Mouse (Mus musculus): ENCODE data around the gene Tsen54.

The Tsen54 gene

DNA sequence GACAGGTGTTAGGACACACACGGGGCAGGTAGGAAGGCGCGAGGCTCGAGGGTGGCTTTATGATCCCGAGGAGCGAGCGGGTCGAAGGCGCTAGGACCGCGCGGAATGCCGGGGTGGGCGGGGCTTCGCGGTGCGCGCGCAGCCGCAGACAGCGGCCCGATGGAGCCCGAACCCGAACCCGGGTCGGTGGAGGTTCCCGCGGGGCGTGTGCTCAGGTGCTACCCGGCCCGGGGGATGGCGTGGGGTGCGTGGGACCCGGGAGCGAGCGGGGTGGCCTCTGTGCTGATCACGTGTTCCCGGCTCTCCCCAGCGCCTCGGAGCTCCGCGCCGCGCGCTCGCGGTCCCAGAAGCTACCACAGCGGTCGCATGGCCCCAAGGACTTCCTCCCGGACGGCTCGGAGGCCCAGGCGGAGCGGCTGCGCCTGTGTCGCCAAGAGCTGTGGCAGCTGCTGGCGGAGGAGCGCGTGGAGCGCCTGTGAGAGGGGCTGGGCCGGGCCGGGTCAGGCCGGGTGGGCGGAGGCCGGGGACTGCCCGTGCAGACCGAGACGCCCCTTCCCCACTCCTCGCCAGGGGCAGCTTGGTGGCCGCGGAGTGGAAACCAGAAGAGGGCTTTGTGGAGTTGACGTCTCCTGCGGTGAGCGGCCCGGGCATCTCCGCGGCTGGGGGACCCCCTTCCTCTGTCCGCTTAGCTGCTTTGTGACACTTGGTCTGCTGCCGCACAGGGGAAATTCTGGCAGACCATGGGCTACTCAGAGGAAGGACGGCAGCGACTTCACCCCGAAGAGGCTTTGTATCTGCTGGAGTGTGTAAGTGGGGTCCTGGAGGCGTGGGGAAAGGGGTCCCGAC is at the start of gene Tsen54:
Tsen54 (plus strand) TSS at position 120 of the 846 bp plus-strand sequence.
- DNase-seq (ENCODE audit: low spot score in 2 of 2), result peak; percentile 80 to 87

- DNase-seq (ENCODE audit: low spot score in 2 of 2), result peak; percentile 93 to 96
Observed at GRCm38 (mm10) chr11:115765103-115765606, 49.4 kb upstream of the Tsen54 start, which contains the start of gene Tmem94. Gene Tmem94 (plus strand): TSS chr11:115765433.

GRCm38 (mm10) chr11:115765607-115766141 is 48.9 kb upstream of the Tsen54 start:
- DNase-seq (ENCODE audit: low spot score in 2 of 2), result peak in 1 of 2 experiments; percentile 45

DNA sequence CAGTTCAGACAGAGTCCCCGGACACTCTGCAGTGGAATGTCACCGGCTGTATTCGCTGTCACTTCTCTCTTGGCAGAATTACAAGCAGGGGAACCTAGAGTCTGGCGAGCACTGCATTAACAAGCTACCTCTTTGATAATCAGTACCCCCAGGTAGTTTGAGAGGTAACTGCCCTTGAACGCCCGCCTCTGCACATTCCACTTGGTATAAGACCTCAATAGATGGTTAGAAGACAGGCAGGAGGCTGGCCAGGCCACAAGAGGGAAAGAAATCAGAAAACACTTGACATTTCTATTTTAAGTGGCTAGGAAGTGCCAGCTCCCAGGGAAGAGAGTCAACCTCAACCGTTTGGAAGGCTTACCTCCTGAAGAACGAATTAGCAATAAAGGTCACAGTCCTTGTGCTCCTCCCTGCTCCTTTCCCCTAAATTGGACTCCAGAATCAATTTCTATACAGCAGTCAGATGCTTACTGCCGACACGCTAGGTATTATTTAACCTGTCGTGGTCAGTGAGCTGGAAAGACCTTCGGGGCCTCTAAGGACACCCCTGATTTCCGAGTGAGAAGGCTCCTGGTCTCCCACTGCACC is 48.1 kb upstream of the Tsen54 start:
- peak in 1 of 2 experiments; percentile 19 for DNase-seq (ENCODE audit: low spot score in 2 of 2)

DNA sequence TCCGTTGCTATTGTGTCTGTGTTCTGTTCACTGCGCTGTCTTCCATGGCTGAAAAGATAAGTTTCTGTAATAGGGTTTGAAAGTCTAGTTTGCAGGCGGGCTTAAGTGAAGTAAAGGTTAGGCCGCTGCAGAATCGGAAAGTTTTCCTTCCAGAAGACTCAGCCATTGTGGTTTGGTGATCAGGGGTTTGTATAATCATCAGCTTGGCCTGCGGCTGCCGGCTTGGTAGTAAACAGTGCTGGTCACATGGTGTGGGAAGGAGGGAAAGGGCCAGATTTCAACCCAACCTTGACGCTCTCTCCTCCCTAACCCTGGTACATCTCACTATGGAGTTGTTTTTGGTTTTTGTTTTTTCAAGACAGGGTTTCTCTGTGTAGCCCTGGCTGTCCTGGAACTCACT is 47.5 kb upstream of the Tsen54 start:
- no peak for DNase-seq (ENCODE audit: low spot score in 2 of 2)

DNA sequence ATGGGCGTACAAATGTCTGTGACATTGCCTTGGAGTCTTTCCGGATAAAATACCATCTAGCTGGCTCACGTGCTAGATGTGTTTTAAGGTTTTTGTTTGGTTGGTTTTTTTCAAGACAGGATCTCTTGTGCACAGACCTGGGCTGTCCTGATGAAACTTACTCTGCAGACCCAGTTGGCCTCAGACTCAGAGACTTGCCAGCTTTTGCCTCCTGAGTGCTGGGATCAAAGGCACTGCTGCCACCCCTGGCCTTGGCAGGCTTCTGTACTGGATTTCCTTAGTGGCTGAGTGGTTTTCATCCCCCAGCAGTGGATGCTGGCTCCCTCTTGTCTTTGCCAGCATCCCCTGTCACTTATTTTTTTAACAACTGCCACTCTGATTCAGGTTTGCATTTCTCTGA is 45.6 kb upstream of the Tsen54 start:
- DNase-seq (ENCODE audit: low spot score in 2 of 2), result no peak

- no peak for DNase-seq (ENCODE audit: low spot score in 2 of 2)
Observed at GRCm38 (mm10) chr11:115774653-115775052, 39.9 kb upstream of the Tsen54 start.

DNA sequence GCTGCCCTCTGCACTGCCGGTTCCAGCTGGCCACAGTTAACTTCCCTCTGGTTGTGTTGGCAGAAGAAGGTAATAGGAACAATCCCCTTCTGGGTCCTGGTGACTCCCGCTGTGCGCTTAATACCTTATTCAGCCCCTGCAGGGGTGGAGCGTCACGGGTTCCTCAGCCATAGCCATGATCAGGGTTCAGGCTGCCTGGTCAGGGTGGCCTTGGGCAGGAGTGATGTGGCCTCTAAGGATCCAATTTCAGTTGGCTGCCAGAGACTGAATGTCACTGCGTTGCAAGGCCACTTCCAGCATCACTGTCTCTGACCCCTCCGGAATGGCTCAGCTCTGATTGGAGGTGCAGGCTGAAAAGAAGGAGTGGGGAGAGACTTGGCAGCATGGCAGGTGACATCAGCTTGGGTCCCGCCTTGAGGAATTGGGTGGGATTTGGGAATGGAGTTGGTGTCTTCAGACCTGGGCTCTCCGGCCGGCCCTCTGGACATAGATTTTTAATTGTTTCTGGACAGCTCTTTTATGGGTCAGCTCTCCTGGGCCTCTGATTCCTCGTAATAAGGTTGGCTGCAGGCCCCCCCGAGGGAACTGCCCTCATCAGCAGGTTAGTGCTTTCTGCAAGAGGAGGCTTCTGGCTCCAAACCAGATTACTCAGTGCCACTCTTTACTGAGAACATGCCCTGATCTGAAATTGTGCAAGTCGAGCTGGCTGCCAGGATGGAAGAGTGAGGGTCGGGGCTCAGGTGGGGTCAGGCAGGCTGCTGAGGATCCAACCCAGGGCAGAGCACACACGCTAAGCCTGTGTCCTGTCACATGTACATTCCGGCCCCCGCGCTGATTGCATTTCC is 38.5 kb upstream of the Tsen54 start:
- no peak for DNase-seq (ENCODE audit: low spot score in 2 of 2)

DNA sequence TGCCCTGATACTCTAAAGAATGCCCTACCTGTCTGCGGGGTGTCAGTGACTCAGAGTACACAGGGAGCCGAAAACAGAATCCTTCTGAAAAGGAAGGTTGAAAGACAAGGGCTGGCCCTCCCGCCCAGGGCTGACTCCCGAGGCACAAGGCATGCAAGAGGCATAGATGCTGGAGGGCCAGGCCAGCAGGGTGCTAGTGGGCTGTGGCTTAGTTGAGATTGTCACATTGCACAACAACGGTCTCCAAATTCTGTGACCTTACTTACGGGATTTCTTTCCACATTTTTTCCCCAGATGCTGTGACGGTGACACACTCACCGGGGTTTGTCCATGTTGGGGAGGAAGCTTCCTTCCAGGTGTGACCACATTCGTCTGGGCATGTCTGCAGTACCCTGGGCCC is 37.6 kb upstream of the Tsen54 start:
- DNase-seq (ENCODE audit: low spot score in 2 of 2), result no peak

DNA sequence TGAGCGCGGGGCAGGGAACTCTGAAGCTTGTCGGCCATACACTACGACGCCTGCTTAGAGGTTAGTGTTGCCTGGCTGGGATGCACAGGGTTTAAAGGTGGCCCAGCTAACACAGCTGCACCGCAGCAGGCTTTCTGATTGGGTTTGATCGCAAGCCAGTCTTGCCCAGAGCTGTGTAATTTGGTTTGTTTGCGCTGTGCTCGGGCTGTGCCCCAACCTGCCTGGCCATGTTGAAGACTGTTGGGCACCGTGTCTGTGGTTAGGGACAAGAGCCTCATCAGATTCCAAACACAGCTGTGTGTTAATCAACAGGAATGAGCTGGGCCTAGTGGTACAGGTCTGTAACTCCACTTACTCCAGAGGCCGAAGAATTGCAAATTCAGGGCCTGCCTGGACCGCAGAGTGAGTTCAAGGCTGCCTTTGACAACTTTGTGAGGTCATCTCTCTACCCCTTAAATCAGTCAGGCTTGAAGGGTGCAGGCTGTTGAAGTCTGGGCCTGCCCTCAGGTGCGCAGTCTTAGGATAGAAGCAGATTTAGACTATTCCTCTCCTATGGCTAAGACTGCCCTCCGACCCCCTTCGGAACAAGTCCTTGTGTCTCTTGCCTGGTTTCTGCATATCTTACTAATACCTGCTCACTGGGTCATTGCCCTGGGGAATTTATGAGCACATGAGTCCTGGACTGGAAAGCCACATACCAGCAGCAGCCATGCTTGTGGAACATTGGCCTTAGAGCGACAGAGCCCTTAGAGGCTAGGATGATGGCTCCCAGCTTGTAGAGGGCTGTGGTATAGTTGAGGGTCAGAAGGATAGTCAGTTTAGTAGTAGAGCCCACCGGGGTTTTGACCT is 36.8 kb upstream of the Tsen54 start:
- DNase-seq (ENCODE audit: low spot score in 2 of 2), result peak; percentile 88 to 89

DNA sequence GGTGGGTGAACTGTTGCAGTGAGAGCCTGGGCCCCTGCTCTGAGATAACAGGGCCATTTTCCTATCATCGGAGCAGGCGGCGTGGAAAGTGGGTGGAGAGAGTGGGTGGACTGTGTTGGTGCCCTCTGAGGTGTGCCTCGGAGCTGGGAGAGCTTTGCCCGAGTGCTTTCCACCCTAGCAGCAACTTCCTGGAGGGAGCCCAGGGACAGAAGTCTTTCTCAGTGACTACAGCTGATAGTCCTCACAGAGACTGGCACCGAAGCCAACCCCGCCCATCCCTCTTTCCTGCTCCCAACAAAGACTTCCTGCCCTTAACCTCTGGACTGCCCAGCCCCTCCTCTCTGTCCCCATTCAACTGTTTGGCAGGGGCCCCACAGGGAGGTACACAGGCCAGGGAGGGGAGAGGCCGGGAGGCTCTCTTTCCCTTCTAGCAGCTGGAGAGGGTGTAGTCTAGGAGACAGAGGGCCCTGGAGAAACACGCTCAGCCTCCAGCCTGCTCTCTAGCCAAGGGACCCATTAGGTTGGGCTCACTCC is 35.4 kb upstream of the Tsen54 start:
- peak; percentile 62 to 78 for DNase-seq (ENCODE audit: low spot score in 2 of 2)

DNA sequence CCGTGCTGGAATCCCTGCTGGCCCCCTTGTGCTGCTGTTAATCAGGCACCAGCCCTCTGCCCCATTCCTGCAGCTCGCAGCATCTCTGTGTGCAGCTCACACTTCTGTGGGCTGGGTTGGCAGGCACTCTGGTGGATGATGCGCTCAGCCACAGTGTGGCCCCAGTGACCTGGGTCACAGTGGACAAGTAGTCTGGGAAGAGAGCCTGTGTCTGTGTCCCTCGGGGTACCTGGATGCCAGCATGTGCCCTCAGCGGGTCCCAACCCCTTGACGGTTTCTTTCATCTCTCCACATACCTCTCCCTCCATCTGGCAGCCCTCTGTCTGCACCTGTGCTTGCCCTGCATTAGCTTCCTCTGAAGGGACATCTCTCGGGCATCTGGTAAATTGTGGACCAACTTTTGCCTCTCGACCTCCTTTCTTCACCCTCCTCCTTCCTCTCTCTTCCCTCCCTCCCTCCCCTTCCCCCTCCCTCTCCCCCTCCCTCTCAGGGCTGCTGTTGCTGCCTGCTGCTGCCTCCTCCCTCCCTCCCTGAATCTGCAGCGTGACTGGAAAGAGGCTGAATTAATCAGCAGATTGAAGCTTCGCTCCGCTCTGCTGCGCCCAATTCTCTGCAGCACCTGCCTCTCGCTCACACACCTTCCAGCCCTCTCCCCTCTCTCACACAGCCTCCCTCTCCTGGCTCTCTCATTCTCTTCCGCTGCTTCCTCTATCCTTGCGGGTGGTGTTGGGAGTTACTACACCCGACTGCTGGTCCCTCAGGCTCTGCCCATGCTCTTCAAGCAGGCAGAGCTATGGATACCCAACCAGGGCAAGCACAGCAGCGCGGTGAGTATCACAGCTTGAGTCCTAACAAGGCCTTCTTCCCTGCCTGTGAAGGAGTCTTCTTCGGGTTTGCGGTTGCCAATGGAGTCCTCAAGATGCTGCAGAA is 34.1 kb upstream of the Tsen54 start:
- no peak for DNase-seq (ENCODE audit: low spot score in 2 of 2)

GRCm38 (mm10) chr11:115786473-115786872 is 28.1 kb upstream of the Tsen54 start:
- no peak for DNase-seq (ENCODE audit: low spot score in 2 of 2)

DNA sequence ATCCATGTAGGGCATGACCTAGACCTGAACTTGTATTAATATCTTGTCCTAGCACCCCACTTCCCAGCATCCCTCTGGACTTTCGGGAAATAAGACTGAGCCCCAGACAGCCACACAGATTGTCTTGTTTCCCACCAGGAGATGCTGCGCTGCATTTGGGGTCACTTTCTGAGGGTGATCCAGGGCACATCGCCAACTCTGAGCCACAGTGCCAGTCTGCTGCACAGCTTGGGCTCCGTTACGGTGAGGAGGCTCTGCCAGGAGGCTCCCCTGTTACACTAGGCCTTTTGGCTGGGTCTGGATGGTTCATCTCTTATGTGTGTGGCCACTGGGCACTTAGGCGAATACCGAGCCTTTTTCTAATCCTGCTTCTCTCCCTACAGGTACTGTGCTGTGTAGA is 24.7 kb upstream of the Tsen54 start:
- no peak for DNase-seq (ENCODE audit: low spot score in 2 of 2)

- no peak for DNase-seq (ENCODE audit: low spot score in 2 of 2)
Observed at GRCm38 (mm10) chr11:115791919-115792318, 22.6 kb upstream of the Tsen54 start.

GRCm38 (mm10) chr11:115792353-115792752 is 22.2 kb upstream of the Tsen54 start:
- no peak for DNase-seq (ENCODE audit: low spot score in 2 of 2)

- no peak for DNase-seq (ENCODE audit: low spot score in 2 of 2)
Observed at GRCm38 (mm10) chr11:115796898-115797297, 17.6 kb upstream of the Tsen54 start.

DNA sequence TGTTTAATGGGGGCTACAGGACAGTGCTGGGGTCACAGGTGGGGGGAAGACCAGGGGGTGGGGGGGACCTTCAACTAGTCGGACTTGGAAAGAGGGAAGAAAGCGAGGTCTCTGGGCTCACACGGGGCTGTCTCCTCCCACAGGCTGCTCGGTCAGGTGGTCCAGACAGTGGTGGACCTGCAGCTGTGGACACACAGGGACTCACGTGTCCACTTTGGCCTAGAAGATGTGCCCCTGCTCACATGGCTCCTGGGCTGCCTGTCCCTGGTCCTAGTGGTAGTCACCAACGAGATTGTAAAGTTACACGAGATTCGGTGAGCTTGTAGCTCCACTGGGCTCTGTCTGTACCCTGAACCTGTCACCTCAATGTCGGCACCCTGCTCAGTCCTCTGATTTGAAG is 16.9 kb upstream of the Tsen54 start:
- no peak for DNase-seq (ENCODE audit: low spot score in 2 of 2)

DNA sequence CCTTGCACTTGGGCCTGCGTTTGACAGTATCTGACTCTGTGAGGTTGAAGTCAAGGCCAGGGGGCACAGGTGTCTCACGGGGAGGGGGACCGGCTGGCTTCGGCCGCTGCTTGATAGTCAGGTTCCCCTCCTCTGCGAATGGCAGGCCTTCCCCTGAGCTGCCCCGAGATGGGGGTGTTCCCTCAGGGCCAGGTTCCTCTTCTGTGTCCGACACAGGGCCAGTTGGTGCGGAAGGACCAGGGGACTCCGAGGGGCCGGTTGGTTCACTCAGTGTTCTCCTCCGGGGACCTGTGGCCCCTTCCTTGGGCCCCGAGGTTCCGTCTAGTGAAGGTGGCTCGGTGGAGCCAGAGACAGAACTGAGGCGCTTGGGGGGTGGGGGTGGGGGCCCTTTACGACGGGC is 13.5 kb upstream of the Tsen54 start:
- DNase-seq (ENCODE audit: low spot score in 2 of 2), result no peak

Data from urinary bladder, adult 18-20 months (tissue).